Mouse (Mus musculus): ENCODE measurements around the gene Cdh23. TPM values are rescaled to one million over a fixed set of nuclear protein-coding genes. Genes with fewer than 3 reads are reported as not detected.

Cdh23 gene
- polyA plus RNA-seq, 1 experiment = 4.6 TPM

DNA sequence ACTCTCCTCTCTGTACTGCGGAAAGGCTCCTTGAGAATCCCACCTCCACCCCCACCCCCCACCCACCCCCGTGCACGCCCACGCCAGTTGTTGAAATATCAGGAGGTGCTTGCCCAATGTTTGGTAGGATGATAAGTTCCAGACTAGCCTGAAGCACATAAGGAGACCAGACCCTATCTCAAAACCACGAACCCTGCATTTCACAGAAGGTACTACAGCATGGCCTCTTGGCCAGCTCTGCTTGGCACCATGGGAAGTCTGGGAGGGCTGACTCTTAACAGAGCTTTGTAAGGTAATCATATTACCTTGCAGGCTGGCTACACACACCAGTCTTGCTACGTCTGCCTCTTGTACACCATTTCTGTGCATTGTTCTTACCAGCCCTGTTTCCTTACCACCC, 424.0 kb downstream of the Cdh23 start:
- peaks cover 45% of the 10 kb centered on the region for H3K4me1 ChIP-seq
- no peak for TF ChIP-seq GATA1 (IDR thresholded peaks at IDR 0.05; ENCODE audit: borderline replicate concordance, low read length)
- no peak for TF ChIP-seq FLI1 (IDR thresholded peaks at IDR 0.05; ENCODE audit: low read length)
- no peaks in the 10 kb centered on the region for H3K36me3 ChIP-seq (replicated peaks; ENCODE audit: low read length)
- H3K27me3 ChIP-seq (replicated peaks) = peaks cover 17% of the 10 kb centered on the region
- H3K9me3 ChIP-seq = no peaks in the 10 kb centered on the region
- no peak overlapping the region for H3K4me3 ChIP-seq (replicated peaks)

DNA sequence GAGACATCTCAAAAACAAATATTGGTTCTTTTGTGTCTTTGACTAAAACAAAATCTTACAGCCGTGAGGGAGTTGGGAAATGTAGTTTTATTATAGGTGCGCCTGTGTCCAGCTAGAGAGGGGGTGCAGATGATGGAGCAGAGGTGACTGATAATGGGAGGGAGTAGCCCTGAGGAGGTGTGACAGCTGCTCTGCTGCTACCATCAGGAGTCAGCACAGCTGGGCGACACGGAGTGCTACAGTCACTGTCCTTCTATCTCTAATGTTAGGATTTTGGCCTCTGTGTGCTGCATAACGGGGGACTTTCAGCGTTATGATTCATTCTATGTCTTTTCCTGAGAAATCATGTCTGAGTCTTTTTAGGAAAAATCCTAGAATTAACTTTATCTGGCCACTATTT, 425.3 kb downstream of the Cdh23 start:
- peaks cover 38% of the 10 kb centered on the region for H3K4me1 ChIP-seq
- no peak overlapping the region for H3K4me3 ChIP-seq (replicated peaks)
- peaks cover 28% of the 10 kb centered on the region for H3K27me3 ChIP-seq (replicated peaks)
- TF ChIP-seq FLI1 (IDR thresholded peaks at IDR 0.05; ENCODE audit: low read length) = no peak
- TF ChIP-seq GATA1 (IDR thresholded peaks at IDR 0.05; ENCODE audit: borderline replicate concordance, low read length) = no peak
- no peaks in the 10 kb centered on the region for H3K9me3 ChIP-seq
- H3K36me3 ChIP-seq (replicated peaks; ENCODE audit: low read length) = no peaks in the 10 kb centered on the region

DNA sequence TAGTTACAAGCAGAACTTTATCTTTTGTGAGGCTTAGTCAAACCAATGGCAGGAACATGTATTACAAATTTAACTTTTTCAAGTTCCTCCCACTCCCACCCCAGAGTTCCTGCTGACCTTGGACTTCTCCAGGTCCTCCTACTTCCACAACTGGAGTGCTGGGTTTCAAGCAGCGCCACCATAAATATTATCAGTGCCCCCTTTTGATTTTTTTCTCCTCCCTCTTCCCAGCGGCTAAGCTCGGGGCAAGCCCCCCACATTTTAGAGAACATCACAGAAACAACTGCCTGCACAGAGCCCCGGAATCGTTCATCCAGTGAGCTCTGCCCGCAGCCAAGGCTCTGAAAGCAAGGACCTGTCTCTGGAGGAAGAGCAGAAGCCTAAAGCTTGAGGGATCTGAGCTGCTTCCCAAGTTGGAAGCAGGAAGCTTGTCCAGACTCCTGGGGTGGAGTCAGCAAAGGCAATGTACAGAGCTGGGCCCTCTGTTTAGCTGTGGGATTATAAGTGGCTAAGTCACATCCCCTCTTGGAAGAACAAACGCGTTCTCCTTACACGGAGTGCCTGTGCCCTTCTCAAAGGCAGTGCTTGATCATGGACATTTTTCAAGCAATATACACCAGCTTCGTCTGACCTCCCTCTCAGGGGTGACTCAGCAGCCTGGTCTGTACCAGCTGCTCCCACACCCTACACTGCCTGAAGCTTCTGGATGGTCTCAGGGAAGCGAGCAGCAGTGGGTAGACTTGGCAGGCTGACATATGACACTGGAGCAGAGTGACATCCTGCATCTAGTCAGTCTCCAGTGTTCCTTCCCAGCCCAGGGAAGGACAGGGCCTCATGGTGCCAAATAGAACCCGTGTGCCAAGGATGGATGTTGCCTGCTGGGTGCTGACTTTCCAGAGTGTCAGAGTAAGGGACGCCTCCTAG, 426.9 kb downstream of the Cdh23 start:
- peaks cover 39% of the 10 kb centered on the region for H3K27me3 ChIP-seq (replicated peaks)
- no peaks in the 10 kb centered on the region for H3K36me3 ChIP-seq (replicated peaks; ENCODE audit: low read length)
- TF ChIP-seq GATA1 (IDR thresholded peaks at IDR 0.05; ENCODE audit: borderline replicate concordance, low read length) (no peak), FLI1 (IDR thresholded peaks at IDR 0.05; ENCODE audit: low read length) (no peak)
- no peaks in the 10 kb centered on the region for H3K9me3 ChIP-seq
- peaks cover 38% of the 10 kb centered on the region for H3K4me1 ChIP-seq
- H3K4me3 ChIP-seq (replicated peaks) = peak overlapping the region; percentile 77

DNA sequence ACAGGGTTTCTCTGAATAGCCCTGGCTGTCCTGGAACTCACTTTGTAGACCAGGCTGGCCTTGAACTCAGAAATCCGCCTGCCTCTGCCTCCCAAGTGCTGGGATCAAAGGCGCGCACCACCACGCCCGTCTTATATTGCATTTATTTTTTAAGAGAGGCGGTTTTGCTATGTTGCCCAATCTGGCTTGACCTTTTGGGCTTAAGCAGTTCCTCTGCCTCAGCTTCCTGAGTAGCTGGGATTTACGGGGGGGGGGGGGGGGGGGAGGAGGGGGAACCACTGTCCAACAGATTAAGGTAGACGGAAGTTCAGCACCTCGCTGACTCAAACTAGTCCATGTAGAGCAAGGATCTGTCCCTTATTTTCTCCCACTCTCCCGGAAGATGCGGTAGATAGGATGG, 427.6 kb downstream of the Cdh23 start:
- Histone ChIP-seq H3K27me3 (replicated peaks) (peaks cover 43% of the 10 kb centered on the region), H3K36me3 (replicated peaks; ENCODE audit: low read length) (no peaks in the 10 kb centered on the region), H3K4me1 (peaks cover 38% of the 10 kb centered on the region), H3K4me3 (replicated peaks) (no peak overlapping the region), H3K9me3 (no peaks in the 10 kb centered on the region)
- TF ChIP-seq FLI1 (IDR thresholded peaks at IDR 0.05; ENCODE audit: low read length) (no peak), GATA1 (IDR thresholded peaks at IDR 0.05; ENCODE audit: borderline replicate concordance, low read length) (no peak)

DNA sequence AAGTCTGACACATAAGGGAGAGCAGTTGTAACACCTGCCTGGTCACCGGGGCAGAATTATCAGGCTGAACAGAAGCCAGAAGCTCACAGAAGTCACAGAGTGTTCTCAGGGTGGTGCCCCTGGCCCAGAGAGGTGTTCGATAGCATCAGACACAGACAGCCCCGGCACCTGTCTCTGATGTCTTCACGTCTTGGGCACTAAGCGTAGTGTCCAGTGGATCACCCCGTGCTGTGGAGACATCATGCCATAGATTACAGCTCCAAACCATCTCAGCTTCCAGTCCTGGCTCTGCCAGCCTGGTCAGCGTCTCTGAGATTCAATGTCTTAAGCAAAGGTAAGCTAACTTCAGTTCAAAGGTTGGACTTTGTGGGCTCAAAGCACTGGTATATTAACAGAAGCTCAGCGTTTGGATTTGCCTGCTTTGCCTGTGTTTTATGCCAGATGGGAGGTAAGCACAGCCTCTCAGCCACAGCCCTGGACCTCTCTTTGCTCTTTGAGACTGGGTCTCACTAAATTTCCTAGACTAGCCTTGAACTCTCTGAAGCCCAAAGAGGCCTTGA, 429.4 kb downstream of the Cdh23 start:
- Histone ChIP-seq H3K4me1 (peaks cover 40% of the 10 kb centered on the region), H3K36me3 (replicated peaks; ENCODE audit: low read length) (no peaks in the 10 kb centered on the region), H3K9me3 (no peaks in the 10 kb centered on the region), H3K27me3 (replicated peaks) (peaks cover 49% of the 10 kb centered on the region), H3K4me3 (replicated peaks) (no peak overlapping the region)
- TF ChIP-seq FLI1 (IDR thresholded peaks at IDR 0.05; ENCODE audit: low read length) = no peak
- TF ChIP-seq GATA1 (IDR thresholded peaks at IDR 0.05; ENCODE audit: borderline replicate concordance, low read length) = no peak

DNA sequence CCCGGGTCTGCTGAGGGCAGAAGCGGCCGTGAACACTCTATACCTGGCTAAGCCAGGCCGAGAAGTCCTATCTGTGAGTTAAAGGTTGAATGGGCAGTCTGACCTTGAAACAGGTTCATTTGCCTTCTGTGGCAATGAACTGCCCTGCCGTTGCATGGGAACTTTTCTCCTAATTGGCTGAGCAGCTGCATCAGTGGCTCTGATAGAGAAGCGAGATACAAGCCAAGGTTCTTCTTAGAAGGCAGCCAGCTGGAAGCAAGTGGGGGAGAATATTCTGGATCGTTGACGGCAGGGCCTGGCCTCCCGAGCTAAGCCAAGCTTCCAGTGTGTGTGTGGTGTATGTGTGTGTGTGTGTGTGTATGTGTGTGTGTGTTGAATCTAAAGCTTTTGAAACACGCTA, 431.0 kb downstream of the Cdh23 start:
- Histone ChIP-seq H3K4me3 (replicated peaks) (no peak overlapping the region), H3K27me3 (replicated peaks) (peaks cover 57% of the 10 kb centered on the region), H3K9me3 (no peaks in the 10 kb centered on the region), H3K4me1 (peaks cover 48% of the 10 kb centered on the region), H3K36me3 (replicated peaks; ENCODE audit: low read length) (no peaks in the 10 kb centered on the region)
- TF ChIP-seq GATA1 (IDR thresholded peaks at IDR 0.05; ENCODE audit: borderline replicate concordance, low read length) (no peak), FLI1 (IDR thresholded peaks at IDR 0.05; ENCODE audit: low read length) (no peak)

DNA sequence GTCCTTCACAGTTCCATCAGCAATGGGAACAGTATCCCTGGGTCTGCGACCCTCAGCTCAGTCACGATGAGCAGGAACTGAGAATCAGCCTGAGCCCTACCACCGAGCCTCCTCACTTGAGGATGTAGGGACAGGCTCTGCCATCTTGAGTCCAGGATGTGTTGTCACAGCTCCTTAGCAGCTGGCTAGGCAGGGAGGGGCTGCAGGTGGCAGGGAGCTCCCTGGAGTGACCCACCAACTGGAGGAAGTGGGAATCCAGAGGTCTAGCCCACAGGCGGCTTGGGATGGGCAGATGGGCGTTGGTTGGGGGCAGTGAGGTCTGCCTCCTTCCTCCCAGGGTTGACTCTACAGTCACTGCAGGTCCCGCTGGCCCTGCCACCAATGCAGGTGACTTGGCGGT, 432.9 kb downstream of the Cdh23 start:
- no peaks in the 10 kb centered on the region for H3K9me3 ChIP-seq
- peaks cover 41% of the 10 kb centered on the region for H3K4me1 ChIP-seq
- peaks cover 63% of the 10 kb centered on the region for H3K27me3 ChIP-seq (replicated peaks)
- H3K4me3 ChIP-seq (replicated peaks) = peak overlapping the region; percentile 20
- H3K36me3 ChIP-seq (replicated peaks; ENCODE audit: low read length) = no peaks in the 10 kb centered on the region
- TF ChIP-seq GATA1 (IDR thresholded peaks at IDR 0.05; ENCODE audit: borderline replicate concordance, low read length) = no peak
- TF ChIP-seq FLI1 (IDR thresholded peaks at IDR 0.05; ENCODE audit: low read length) = no peak

DNA sequence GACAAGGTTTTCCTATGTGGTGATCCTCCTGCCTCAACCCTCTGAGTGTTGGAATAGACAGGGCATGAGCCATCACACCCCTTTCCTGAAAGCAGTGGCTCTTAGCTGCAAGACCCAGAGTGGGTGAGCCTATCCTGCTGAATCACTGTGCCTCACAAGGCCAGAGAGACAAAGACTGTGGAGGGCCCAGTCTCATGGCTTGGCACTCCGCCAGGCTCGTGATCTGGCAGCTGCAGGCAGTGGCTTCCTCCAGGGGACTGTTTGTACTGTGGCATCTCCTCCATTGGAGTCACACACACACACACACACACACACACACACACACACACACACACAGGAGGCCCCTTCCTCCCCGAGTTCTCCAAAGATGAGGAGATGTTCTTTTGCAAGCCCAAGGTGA, 433.9 kb downstream of the Cdh23 start:
- H3K4me3 ChIP-seq (replicated peaks) = no peak overlapping the region
- H3K4me1 ChIP-seq = peaks cover 41% of the 10 kb centered on the region
- TF ChIP-seq FLI1 (IDR thresholded peaks at IDR 0.05; ENCODE audit: low read length) = no peak
- TF ChIP-seq GATA1 (IDR thresholded peaks at IDR 0.05; ENCODE audit: borderline replicate concordance, low read length) = no peak
- H3K36me3 ChIP-seq (replicated peaks; ENCODE audit: low read length) = no peaks in the 10 kb centered on the region
- H3K9me3 ChIP-seq = no peaks in the 10 kb centered on the region
- peaks cover 57% of the 10 kb centered on the region for H3K27me3 ChIP-seq (replicated peaks)

DNA sequence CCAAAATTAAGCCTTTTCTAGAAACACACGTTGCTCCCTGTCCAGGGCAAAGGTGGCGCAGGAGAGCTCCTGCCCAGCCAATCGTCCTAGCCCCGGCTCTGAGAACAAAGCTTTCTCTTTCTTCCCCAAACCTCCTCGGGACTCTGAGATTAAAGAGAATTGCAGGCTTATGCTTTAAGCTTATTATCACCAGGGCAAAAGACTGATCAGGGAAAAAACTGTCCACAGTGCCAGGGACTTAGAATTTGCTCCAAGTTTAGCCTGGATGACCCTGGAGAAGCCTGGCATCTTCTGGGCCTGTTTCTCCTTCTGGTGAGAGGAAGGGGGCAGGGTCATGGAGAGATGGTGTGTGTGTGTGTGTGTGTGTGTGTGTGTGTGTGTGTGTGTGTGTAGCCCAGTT, 434.8 kb downstream of the Cdh23 start:
- Histone ChIP-seq H3K4me3 (replicated peaks) (no peak overlapping the region), H3K36me3 (replicated peaks; ENCODE audit: low read length) (no peaks in the 10 kb centered on the region), H3K9me3 (no peaks in the 10 kb centered on the region), H3K4me1 (peaks cover 41% of the 10 kb centered on the region), H3K27me3 (replicated peaks) (peaks cover 51% of the 10 kb centered on the region)
- TF ChIP-seq FLI1 (IDR thresholded peaks at IDR 0.05; ENCODE audit: low read length) (no peak), GATA1 (IDR thresholded peaks at IDR 0.05; ENCODE audit: borderline replicate concordance, low read length) (no peak)
